Mouse (Mus musculus) midbrain, embryonic 12.5 days (tissue): ENCODE data around the gene Slc6a16. TPM values are rescaled to one million over a fixed set of nuclear protein-coding genes. Genes with fewer than 3 reads are reported as not detected.

Source experiments
- ATAC-seq: fragments of 200-750 bp; cut with Nextera tagmentation; 2 replicates; pipeline ENCODE4 v1.8.0; 2017; ENCODE audit warnings: low read depth, moderate TSS enrichment, moderate library complexity; ENCODE audit not compliant: low FRiP score
- H3K27ac ChIP-seq: fragments of 300-500 bp; sonication (generic); replicated peaks from 2 replicates; pipeline ENCODE4 v1.5.1; 2016; ENCODE audit warnings: mild to moderate bottlenecking
- H3K27me3 ChIP-seq: fragments of 300-500 bp; sonication (generic); 2 replicates; pipeline ENCODE4 v1.6.1; 2016; ENCODE audit warnings: mild to moderate bottlenecking
- H3K36me3 ChIP-seq: fragments of 300-500 bp; sonication (generic); 2 replicates; pipeline ENCODE4 v1.6.1; 2016
- H3K4me1 ChIP-seq: fragments of 300-500 bp; sonication (generic); 2 replicates; pipeline ENCODE4 v1.6.1; 2016
- H3K4me2 ChIP-seq: fragments of 300-500 bp; sonication (generic); replicated peaks from 2 replicates; pipeline ENCODE4 v1.6.1; 2016; ENCODE audit warnings: mild to moderate bottlenecking, moderate library complexity
- H3K4me3 ChIP-seq: fragments of 300-500 bp; sonication (generic); 2 replicates; pipeline ENCODE4 v1.5.1; 2016; ENCODE audit warnings: mild to moderate bottlenecking
- H3K9ac ChIP-seq: fragments of 300-500 bp; sonication (generic); replicated peaks from 2 replicates; pipeline ENCODE4 v1.6.1; 2016; ENCODE audit warnings: mild to moderate bottlenecking, moderate library complexity
- H3K9me3 ChIP-seq: fragments of 300-500 bp; sonication (generic); 2 replicates; pipeline ENCODE4 v1.6.1; 2016; ENCODE audit warnings: mild to moderate bottlenecking
- WGBS: fragments of 180-500 bp; shearing (Covaris S2); methylation state at CpG from one replicate; pipeline ENCODE4 v1.1.7; 2016; 5-methylcytosine and 5-hydroxymethylcytosine counted together
- polyA plus RNA-seq: library from polyadenylated mRNA; unstranded; fragments of >200 nt; fragmentation: Nextera tagmentation; extraction: Ambion mirVana; gene quantifications from 2 replicates; pipeline ENCODE4 v1.2.1, GENCODE M21; 2016

Slc6a16 gene
- polyA plus RNA-seq, 1 experiment from 2014 or later = 0.14 TPM

DNA sequence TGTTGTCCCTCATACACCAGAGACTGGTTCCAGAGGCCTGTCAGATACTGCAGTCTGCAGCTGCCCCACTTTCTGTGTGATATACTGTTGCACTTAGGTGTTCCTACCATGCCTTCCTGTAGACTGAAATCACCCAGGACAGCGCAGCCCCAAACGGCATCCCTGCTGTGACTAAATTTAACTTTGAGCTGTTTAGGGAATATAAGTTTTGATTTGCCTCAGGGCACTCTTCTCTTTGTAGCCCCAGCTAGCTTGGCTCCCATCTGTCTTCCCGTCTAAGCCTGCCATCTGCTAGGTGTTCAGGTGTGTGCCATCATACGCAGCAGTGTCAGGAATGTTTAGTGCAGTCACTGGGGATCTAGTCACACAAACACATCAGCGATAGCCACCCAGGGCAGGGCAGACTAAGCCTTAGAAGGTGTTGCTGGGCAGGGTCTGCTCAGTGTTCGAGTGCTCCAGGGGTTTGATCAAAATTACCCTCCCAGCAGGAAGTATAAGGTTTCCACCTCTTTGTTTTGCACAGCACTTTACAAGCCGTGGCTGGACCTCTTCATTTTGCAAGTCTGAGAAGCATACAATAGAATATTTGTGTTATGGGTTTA, 22.2 kb downstream of the Slc6a16 start:
- Histone ChIP-seq H3K27ac (no peak overlapping the region), H3K4me1 (no peaks in the 10 kb centered on the region), H3K4me2 (no peak overlapping the region), H3K36me3 (no peaks in the 10 kb centered on the region), H3K9me3 (no peaks in the 10 kb centered on the region), H3K27me3 (peaks cover 4% of the 10 kb centered on the region), H3K4me3 (no peak overlapping the region), H3K9ac (no peak overlapping the region)
- ATAC-seq = no peak
- WGBS = 77% methylated on average over 7 of the region's 7 CpGs

GRCm38 (mm10) chr7:45264348-45264747, 23.5 kb downstream of the Slc6a16 start:
- WGBS = 76% methylated on average over 3 of the region's 3 CpGs
- Histone ChIP-seq H3K9ac (no peak overlapping the region), H3K4me3 (no peak overlapping the region), H3K36me3 (no peaks in the 10 kb centered on the region), H3K4me2 (no peak overlapping the region), H3K27ac (no peak overlapping the region), H3K27me3 (peaks cover 6% of the 10 kb centered on the region; the same call in 1 of the 2 replicates), H3K9me3 (no peaks in the 10 kb centered on the region), H3K4me1 (no peaks in the 10 kb centered on the region)
- no peak for ATAC-seq

GRCm38 (mm10) chr7:45265518-45265917, 24.6 kb downstream of the Slc6a16 start:
- Histone ChIP-seq H3K27me3 (peaks cover 6% of the 10 kb centered on the region; the same call in 1 of the 2 replicates), H3K9me3 (no peaks in the 10 kb centered on the region), H3K4me3 (no peak overlapping the region), H3K36me3 (no peaks in the 10 kb centered on the region), H3K4me1 (no peaks in the 10 kb centered on the region), H3K27ac (no peak overlapping the region), H3K4me2 (no peak overlapping the region), H3K9ac (no peak overlapping the region)
- no peak for ATAC-seq
- WGBS = 77% methylated on average over 1 of the region's 1 CpGs

DNA sequence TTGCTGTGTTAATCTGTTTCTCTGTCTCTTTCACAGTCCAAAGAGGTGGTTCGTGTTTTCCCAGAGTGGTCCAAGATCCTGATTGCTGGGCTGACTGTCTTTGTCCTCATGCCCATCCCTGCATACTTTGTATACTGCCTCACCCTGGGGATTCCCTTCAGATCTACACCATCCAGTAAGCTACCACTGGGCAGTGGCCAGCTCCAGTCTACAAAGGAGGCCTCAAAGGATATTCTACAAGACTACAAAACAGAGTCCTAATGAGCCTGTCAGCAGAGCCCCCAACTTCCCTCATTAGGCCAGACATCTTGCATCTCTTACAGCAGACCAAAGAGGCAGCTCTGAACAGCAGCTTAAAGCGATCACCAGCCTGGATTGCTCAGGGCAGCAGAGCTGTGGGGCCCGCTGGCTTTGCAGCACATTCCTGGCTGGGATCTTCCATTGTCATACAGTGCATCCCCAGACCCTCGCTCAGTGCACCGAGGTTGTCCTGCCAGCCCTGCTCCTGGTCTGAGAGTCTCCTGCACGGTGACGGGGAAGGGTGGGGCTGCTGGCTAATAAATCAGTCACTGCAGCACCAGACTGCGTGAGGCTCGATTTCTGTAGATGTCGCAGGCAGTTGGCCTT, 32.0 kb downstream of the Slc6a16 start:
- no peak overlapping the region for H3K4me3 ChIP-seq
- H3K27ac ChIP-seq = 0 out of 2 replicates have a peak overlapping the region, but pooled peaks have one; percentile 20
- no peaks in the 10 kb centered on the region for H3K9me3 ChIP-seq
- 61% methylated on average over 10 of the region's 10 CpGs for WGBS
- no peak overlapping the region for H3K4me2 ChIP-seq
- ATAC-seq = no peak
- peaks cover 14% of the 10 kb centered on the region for H3K27me3 ChIP-seq
- no peak overlapping the region; the same call in 1 of the 2 replicates for H3K9ac ChIP-seq
- H3K4me1 ChIP-seq = 0 out of 2 replicates have a peak, but pooled peaks cover 8% of the 10 kb centered on the region
- no peaks in the 10 kb centered on the region for H3K36me3 ChIP-seq

GRCm38 (mm10) chr7:45273672-45274071, 32.8 kb downstream of the Slc6a16 start:
- Histone ChIP-seq H3K9me3 (no peaks in the 10 kb centered on the region), H3K27ac (no peak overlapping the region), H3K4me3 (no peak overlapping the region), H3K36me3 (no peaks in the 10 kb centered on the region), H3K9ac (no peak overlapping the region), H3K27me3 (peaks cover 11% of the 10 kb centered on the region), H3K4me2 (no peak overlapping the region), H3K4me1 (0 out of 2 replicates have a peak, but pooled peaks cover 8% of the 10 kb centered on the region)
- no peak for ATAC-seq
- WGBS = 89% methylated on average over 8 of the region's 8 CpGs

DNA sequence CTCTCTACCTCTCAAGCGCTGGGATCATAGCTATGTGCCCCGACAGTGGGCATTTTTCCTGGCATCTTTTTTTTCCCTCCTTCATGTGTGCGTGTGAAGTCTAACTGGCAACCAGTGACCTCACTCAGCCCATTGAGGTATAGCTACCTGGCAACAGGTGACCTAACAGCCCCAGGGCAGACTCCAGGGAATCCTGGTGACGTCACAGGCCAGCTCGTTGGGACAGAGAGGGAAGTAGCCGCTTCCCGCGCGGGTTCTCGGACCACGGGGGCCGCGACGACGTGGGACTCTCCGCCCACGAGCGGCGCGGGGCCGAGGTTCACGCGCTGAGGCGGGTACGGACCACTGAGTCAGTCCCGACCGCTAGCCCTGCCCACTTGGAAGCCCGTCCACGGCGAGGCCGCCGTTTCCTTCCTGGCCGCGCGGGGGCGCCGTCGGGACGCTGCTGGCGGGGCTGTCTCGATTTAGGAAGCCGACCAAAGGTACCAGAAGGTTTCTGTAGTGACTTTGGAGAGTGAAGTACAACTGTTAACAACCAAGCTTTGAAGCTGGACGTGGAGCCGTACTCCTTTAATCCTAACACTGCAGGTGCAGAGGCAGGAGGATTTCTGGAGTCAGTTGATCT, 36.4 kb downstream of the Slc6a16 start, which contains the start of gene Slc6a21:
TSS of gene Slc6a21 (plus strand) at position 378 of the 625 bp plus-strand sequence.
- H3K4me1 ChIP-seq = 0 out of 2 replicates have a peak, but pooled peaks cover 8% of the 10 kb centered on the region
- WGBS = 6% methylated on average over 43 of the region's 44 CpGs
- no peak within 1 kb of the TSS for H3K27ac ChIP-seq
- peak within 1 kb of the TSS; percentile 58 for H3K4me2 ChIP-seq
- no peak for ATAC-seq
- H3K9ac ChIP-seq = 0 out of 2 replicates have a peak within 1 kb of the TSS, but pooled peaks have one; percentile 24
- H3K27me3 ChIP-seq = peaks cover 11% of the 10 kb centered on the region
- no peaks in the 10 kb centered on the region for H3K9me3 ChIP-seq
- peak within 1 kb of the TSS; percentile 38 for H3K4me3 ChIP-seq
- no peaks in the 10 kb centered on the region for H3K36me3 ChIP-seq

- Histone ChIP-seq H3K9me3 (no peaks in the 10 kb centered on the region), H3K9ac (no peak overlapping the region), H3K27me3 (peaks cover 8% of the 10 kb centered on the region; the same call in 1 of the 2 replicates), H3K27ac (no peak overlapping the region), H3K36me3 (no peaks in the 10 kb centered on the region), H3K4me3 (no peak overlapping the region), H3K4me2 (no peak overlapping the region), H3K4me1 (no peaks in the 10 kb centered on the region)
- 89% methylated on average over 13 of the region's 13 CpGs for WGBS
- no peak for ATAC-seq
Observed at GRCm38 (mm10) chr7:45286486-45286885, 45.6 kb downstream of the Slc6a16 start.

- no peak overlapping the region for H3K9ac ChIP-seq
- H3K27ac ChIP-seq = no peak overlapping the region
- H3K4me2 ChIP-seq = no peak overlapping the region
- no peak for ATAC-seq
- 88% methylated on average over 1 of the region's 1 CpGs for WGBS
- no peak overlapping the region for H3K4me3 ChIP-seq
- no peaks in the 10 kb centered on the region for H3K4me1 ChIP-seq
- no peaks in the 10 kb centered on the region for H3K36me3 ChIP-seq
- no peaks in the 10 kb centered on the region for H3K27me3 ChIP-seq
- H3K9me3 ChIP-seq = no peaks in the 10 kb centered on the region
Observed at GRCm38 (mm10) chr7:45296626-45297025, 55.7 kb downstream of the Slc6a16 start.

- Histone ChIP-seq H3K27ac (no peak overlapping the region), H3K4me2 (no peak overlapping the region), H3K4me3 (no peak overlapping the region), H3K27me3 (no peaks in the 10 kb centered on the region), H3K4me1 (no peaks in the 10 kb centered on the region), H3K36me3 (no peaks in the 10 kb centered on the region), H3K9ac (no peak overlapping the region), H3K9me3 (no peaks in the 10 kb centered on the region)
- WGBS = 67% methylated on average over 3 of the region's 3 CpGs
- ATAC-seq = no peak
Observed at GRCm38 (mm10) chr7:45297563-45297962, 56.7 kb downstream of the Slc6a16 start.

- no peaks in the 10 kb centered on the region for H3K9me3 ChIP-seq
- H3K4me2 ChIP-seq = no peak overlapping the region
- peaks cover 8% of the 10 kb centered on the region; the same call in 1 of the 2 replicates for H3K4me1 ChIP-seq
- H3K36me3 ChIP-seq = no peaks in the 10 kb centered on the region
- no peak overlapping the region for H3K4me3 ChIP-seq
- no peak overlapping the region for H3K27ac ChIP-seq
- no peak overlapping the region for H3K9ac ChIP-seq
- ATAC-seq = no peak
- 16% methylated on average over 5 of the region's 5 CpGs for WGBS
- peaks cover 11% of the 10 kb centered on the region; the same call in 1 of the 2 replicates for H3K27me3 ChIP-seq
Observed at GRCm38 (mm10) chr7:45299752-45300151, 58.9 kb downstream of the Slc6a16 start.

- H3K9me3 ChIP-seq = no peaks in the 10 kb centered on the region
- no peaks in the 10 kb centered on the region for H3K36me3 ChIP-seq
- H3K4me3 ChIP-seq = no peak overlapping the region
- no peak overlapping the region for H3K27ac ChIP-seq
- H3K4me1 ChIP-seq = peaks cover 13% of the 10 kb centered on the region; the same call in 1 of the 2 replicates
- 10% methylated on average over 6 of the region's 6 CpGs for WGBS
- H3K4me2 ChIP-seq = no peak overlapping the region
- no peak for ATAC-seq
- H3K27me3 ChIP-seq = peaks cover 15% of the 10 kb centered on the region; the same call in 1 of the 2 replicates
- H3K9ac ChIP-seq = no peak overlapping the region
Observed at GRCm38 (mm10) chr7:45300270-45300669, 59.4 kb downstream of the Slc6a16 start.

GRCm38 (mm10) chr7:45302626-45303025, 61.7 kb downstream of the Slc6a16 start:
- Histone ChIP-seq H3K4me3 (no peak overlapping the region), H3K4me1 (peaks cover 13% of the 10 kb centered on the region; the same call in 1 of the 2 replicates), H3K4me2 (no peak overlapping the region), H3K36me3 (no peaks in the 10 kb centered on the region), H3K27ac (no peak overlapping the region), H3K27me3 (peaks cover 15% of the 10 kb centered on the region; the same call in 1 of the 2 replicates), H3K9me3 (no peaks in the 10 kb centered on the region), H3K9ac (no peak overlapping the region)
- no peak for ATAC-seq
- WGBS = 81% methylated on average over 8 of the region's 8 CpGs
